Mouse (Mus musculus) ovary, adult 18-20 months (tissue): ENCODE results near the gene Prss32.

ENCODE experiments used
- DNase-seq: peaks from one replicate; pipeline ENCODE4 v3.0.0; 2022; ENCODE audit warnings: low spot score, mixed read lengths

The Prss32 gene

DNA sequence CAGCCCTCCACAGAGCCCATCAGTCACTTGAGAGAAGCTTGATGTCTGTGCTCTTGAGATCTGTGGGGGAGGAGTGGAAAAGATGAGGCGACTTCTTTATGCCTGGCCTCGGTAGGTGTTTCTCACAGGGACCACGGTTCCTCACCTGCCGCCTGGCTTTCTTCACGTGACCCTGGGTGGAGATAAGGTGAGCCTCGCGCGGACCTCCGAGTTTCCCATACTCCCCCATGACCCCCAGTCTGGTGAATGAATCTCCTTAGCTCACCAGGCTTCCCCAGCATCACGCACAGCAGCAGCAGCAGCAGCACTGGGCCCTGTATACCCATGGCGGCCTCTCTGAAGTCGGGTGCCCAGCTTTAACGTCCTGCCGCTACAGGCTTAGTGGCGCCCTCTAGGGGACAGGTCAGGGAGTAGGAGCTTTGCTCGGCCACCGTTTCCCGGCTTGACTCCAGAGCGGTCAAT, at the start of gene Prss32, which contains the start of gene Prss41:
Prss32 (plus strand) TSS at position 44 of the 462 bp plus-strand sequence.
Prss41 (minus strand) TSS at position 361 of the 462 bp plus-strand sequence.
- no peak for DNase-seq

DNA sequence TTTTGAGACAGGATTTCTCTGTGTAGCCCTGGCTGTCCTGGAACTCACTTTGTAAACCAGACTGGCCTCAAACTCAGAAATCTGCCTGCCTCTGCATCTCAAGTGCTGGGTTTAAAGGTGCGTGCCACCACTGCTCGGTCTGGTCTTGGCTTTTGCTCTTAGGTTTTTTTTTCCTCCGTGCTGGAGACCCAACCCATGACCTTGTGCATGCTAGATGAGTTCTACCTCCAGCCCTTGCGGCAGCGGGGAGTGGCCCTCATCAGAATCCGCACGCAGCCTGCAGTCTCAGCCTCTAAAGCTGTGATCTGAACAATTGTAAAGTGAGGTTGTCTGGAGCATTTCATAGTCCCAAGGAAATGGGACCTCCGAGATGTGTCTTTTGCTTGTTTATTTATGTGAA, 48.3 kb upstream of the Prss32 start:
- DNase-seq = no peak

DNA sequence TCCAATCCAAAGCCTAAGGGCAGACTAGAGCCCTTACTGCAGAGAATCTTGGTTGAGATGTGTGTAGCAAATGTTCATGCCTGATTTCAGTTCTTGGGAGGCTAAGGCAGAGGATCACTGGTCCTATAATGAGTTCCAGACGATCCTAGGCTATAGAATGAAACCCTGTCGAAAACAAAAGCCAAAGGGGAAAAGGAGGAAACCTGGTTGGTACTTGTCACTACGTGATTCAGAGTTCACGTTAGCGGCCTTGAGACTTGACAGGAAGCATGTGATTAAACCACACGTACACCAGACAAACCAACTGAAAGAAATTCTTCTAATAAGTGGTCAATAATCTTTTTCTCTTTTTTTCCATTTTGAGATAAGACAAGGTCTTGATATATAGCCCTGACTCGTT, 46.3 kb upstream of the Prss32 start:
- no peak for DNase-seq

- no peak for DNase-seq
Measured at GRCm38 (mm10) chr17:23801627-23802026, 42.0 kb upstream of the Prss32 start.

GRCm38 (mm10) chr17:23802746-23803365, 40.8 kb upstream of the Prss32 start:
- DNase-seq = peak; percentile 99

DNA sequence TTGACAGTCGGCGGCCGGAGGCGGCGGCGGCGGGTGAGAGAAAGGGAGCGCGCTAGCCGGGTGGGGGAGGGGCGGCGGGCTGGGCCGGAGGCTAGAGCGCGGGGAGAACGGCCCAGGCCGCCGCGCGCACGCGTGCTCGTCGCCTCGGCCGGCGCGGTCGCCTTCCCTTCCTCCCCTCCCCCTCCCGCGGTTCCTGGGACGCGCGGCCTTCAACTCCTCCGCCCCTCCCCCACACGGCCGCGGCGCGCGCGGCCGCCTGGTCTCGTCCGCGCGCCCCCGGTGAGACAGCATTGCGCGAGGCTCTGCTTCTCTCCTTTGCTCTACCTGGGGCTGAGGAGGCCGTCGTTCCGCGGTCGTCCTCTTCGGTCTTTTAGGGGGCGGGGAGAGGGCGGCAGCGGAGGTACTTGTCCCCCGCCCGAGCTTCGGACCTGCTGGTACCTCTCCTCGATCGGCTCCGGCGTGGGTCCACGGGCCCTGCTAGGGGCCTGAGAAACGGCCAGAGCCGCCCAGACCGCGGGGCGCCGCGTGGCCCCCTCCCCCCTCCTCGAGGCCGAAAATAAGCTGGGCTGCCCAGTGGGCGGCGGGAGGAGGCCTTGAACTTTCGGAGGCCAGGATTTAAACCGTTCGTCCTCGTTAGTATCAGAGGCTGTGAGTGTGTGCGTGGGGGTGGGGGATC, 40.2 kb upstream of the Prss32 start:
- peak; percentile 73 for DNase-seq

DNA sequence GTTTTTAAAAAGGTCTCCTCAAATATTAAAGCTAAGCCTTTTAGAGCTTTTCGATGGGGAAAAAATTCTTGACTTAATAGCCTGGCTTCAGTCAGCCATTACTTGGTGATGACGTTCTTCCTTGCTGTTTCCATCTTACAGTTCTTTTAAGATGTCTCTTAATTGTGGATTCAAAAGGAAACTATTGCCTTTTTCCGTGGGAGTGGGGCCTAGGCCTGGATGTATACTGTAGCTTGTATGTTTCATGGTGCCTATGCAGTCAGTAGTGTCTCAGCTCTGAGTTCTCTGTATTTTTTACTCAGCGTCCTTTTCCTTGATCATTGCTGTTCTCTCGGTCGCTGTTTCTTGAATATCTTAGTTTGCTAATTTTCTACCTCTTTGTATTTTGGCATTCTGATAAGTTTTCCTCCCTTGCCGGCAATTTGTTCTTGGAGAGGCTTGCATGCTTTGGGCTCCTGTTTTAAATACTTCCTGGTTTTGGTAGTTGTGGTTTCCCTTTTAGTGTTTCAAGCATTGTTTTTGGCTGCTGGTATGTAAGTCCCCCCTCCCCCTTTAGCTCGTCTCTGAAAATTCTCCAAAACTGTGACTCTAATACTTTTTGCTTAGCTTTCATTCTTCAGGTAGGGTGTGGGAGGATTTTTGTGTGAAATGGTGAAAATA, 39.1 kb upstream of the Prss32 start:
- DNase-seq = no peak

- no peak for DNase-seq
Measured at GRCm38 (mm10) chr17:23806867-23807266, 36.8 kb upstream of the Prss32 start.

GRCm38 (mm10) chr17:23807918-23808317, 35.7 kb upstream of the Prss32 start:
- no peak for DNase-seq

DNA sequence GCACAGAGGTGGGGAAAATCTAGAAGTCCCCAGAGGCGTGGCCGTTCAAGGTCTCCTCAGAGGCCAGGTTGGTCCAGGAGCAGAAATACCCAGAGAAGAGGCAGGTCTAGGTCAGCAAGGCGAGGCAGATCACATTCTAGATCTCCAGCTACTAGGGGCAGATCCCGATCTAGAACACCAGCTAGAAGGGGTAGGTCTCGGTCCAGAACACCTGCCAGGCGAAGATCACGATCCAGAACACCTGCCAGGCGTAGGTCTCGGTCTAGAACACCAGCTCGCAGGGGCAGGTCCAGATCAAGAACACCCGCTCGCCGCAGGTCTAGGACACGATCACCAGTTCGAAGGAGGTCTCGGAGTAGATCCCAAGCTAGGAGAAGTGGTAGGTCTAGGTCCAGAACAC, 28.0 kb upstream of the Prss32 start:
- no peak for DNase-seq

- no peak for DNase-seq
Measured at GRCm38 (mm10) chr17:23818579-23818978, 25.1 kb upstream of the Prss32 start.

DNA sequence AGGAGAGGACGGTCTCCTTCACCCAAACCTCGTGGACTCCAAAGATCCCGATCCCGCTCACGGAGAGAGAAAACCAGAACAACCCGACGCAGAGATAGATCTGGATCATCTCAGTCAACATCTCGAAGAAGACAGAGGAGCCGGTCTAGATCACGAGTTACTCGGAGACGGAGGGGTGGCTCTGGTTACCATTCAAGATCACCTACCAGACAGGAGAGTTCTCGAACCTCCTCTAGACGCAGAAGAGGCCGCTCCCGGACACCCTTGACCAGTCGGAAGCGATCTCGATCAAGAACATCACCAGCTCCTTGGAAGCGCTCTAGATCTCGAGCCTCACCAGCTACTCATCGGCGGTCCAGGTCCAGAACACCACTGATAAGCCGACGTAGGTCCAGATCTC, 24.4 kb upstream of the Prss32 start:
- no peak for DNase-seq

GRCm38 (mm10) chr17:23820731-23821130, 22.9 kb upstream of the Prss32 start:
- no peak for DNase-seq

DNA sequence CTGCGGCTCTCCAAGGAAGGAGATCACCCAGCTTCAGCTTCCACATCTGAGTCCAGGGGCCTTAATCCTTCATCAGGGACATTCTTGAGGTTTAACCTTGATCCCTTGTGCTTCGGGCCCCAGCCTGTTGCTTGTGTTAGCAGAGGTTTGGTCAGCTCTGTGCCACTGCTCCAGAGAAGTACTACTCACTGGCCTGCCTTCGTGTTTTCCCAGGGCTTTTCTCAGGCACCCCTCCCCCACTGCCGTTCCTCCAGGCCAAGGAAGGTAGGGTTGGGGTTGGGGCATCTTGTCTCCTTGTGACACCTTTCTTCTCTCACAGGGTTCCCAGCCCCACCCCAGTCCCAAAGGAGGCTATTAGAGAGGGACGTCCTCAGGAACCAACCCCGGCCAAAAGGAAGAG, 21.6 kb upstream of the Prss32 start:
- no peak for DNase-seq

DNA sequence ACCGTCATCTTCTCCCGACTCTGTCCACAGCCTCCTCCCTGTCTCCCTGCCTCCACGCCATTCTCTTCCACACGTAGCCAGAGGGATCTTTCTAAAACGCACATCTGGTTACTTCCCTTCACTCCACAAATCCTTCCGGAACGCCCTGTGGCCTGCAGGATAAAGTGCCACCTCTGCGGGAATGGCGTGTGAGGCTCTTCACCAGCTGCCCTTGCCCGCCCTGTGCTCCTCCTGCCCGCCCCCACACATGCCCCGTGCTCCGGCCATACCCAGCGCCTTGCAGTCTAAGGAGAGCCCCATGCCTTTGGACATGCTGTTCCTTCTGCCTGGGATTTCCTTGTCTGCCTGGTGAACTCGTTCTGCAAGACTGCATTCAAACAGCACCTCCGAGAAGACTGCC, 20.6 kb upstream of the Prss32 start:
- no peak for DNase-seq

DNA sequence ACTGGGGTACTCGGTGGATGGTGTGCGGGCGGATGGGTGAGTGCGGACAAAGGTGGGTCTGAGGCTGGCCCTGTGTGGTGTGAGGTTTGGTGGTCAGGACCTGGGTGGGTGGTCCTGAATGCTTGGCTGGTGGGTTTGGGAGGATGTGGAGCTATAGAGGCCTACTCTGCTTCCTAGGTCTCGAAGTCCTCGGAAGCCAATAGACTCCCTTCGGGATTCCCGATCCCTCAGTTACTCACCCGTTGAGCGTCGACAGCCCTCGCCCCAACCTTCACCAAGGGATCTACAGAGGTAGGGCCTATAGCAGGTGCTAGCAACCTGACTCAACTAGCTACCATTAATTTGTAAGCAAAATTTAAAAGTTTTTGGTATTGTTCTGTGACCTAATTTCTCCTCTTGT, 20.0 kb upstream of the Prss32 start:
- no peak for DNase-seq

- no peak for DNase-seq
Measured at GRCm38 (mm10) chr17:23825591-23825990, 18.1 kb upstream of the Prss32 start.

DNA sequence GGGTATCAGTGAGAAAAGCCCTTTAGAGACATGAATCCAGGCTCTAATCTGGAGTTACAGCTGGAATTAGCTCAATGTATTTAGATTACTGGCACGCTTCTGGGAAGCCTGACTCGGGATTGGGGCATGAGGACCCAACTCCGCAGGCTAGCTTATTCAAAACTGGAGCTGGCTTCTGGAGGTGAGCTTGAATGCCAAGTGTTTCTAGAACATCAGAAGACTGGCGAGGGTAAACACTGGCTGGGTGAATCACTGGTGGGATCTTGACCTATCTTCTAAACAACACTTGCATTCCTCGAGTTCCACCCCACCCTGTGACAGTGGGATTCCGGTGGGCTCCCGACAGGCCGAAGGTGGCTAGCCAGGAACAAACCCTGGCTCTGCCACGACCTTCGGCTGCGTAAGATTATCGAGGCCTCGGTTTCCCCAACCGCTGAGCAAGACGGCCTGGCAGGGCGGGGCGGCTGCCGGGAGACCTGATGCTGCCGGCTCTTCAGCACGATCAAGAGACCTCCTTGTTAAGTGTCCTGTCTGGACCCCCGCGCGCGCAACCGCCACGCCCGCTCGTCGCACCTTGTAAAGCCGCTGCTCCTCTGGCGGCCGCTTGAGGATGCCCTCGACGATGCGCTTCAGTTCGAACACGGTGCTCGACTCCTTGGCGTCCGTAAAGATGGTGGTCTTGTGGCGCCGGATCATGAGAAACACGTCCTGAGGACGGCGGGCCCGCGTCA, 15.2 kb upstream of the Prss32 start:
- DNase-seq = no peak

- DNase-seq = peak; percentile 78
Measured at GRCm38 (mm10) chr17:23829064-23829619, 14.5 kb upstream of the Prss32 start, which contains the start of gene Elob. Gene Elob, minus strand, starts transcription at chr17:23829136.

DNA sequence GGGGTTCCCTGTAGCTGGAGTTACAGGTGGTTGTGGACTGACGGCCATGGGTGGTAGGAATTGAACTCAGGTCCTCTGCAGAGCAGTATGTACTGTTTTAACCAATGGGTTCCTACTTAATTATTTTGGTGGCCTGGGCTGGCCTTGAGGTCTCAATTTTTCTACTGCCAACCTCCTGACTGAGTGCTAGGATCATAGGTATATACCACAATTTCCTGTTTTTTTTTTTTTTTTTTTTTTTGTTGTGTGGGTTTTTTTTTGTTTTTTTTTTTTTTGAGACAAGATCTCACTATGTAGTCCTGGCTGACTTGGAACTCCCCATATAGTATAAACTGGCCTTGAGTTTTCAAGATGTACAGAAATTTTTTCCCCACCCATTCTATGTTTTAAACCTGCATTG, 12.5 kb upstream of the Prss32 start:
- DNase-seq = no peak

- no peak for DNase-seq
Measured at GRCm38 (mm10) chr17:23836006-23836575, 7.6 kb upstream of the Prss32 start, which contains the start of gene Prss33. Gene Prss33, minus strand, starts transcription at chr17:23836056.

- no peak for DNase-seq
Measured at GRCm38 (mm10) chr17:23841145-23841544, 2.5 kb upstream of the Prss32 start.
